Mouse (Mus musculus) forebrain, embryonic 15.5 days (tissue): ENCODE data around the gene Rbm48. TPM values are rescaled to one million over a fixed set of nuclear protein-coding genes. Genes with fewer than 3 reads are reported as not detected.
"Not testable (repeated sequence)": the region's sequence is repeated elsewhere in the genome, so short reads cannot be mapped to it uniquely, and the experiment has no call there.

Source experiments
- ATAC-seq: fragments of 200-750 bp; cut with Nextera tagmentation; replicated peaks from 2 replicates; pipeline ENCODE4 v1.8.0; 2017; ENCODE audit warnings: mild to moderate bottlenecking, moderate TSS enrichment, moderate library complexity
- H3K27ac ChIP-seq: fragments of 300-500 bp; sonication (generic); replicated peaks from 2 replicates; pipeline ENCODE4 v1.5.1; 2015; ENCODE audit warnings: mild to moderate bottlenecking, inconsistent platforms
- H3K27me3 ChIP-seq: fragments of 300-500 bp; sonication (generic); 2 replicates; pipeline ENCODE4 v1.6.1; 2015; ENCODE audit warnings: inconsistent platforms
- H3K36me3 ChIP-seq: fragments of 300-500 bp; sonication (generic); 2 replicates; pipeline ENCODE4 v1.6.1; 2015; ENCODE audit warnings: mild to moderate bottlenecking, inconsistent platforms
- H3K4me1 ChIP-seq: fragments of 300-500 bp; sonication (generic); 2 replicates; pipeline ENCODE4 v1.6.1; 2015; ENCODE audit warnings: inconsistent platforms
- H3K4me2 ChIP-seq: fragments of 300-500 bp; sonication (generic); replicated peaks from 2 replicates; pipeline ENCODE4 v1.6.1; 2015; ENCODE audit warnings: mild to moderate bottlenecking, inconsistent platforms
- H3K4me3 ChIP-seq: fragments of 300-500 bp; sonication (generic); 2 replicates; pipeline ENCODE4 v1.5.1; 2015; ENCODE audit warnings: mild to moderate bottlenecking, inconsistent platforms
- H3K9ac ChIP-seq: fragments of 300-500 bp; sonication (generic); replicated peaks from 2 replicates; pipeline ENCODE4 v1.6.1; 2015; ENCODE audit warnings: mild to moderate bottlenecking, inconsistent platforms
- H3K9me3 ChIP-seq: fragments of 300-500 bp; sonication (generic); 2 replicates; pipeline ENCODE4 v1.6.1; 2016; ENCODE audit warnings: inconsistent platforms
- WGBS: fragments of 180-500 bp; shearing (Covaris S2); methylation state at CpG from one replicate; pipeline ENCODE4 v1.1.7; 2015; ENCODE audit warnings: mixed read lengths; 5-methylcytosine and 5-hydroxymethylcytosine counted together
- polyA plus RNA-seq: library from polyadenylated mRNA; unstranded; fragments of >200 nt; fragmentation: Nextera tagmentation; extraction: Ambion mirVana; gene quantifications from 2 replicates; pipeline ENCODE4 v1.2.1, GENCODE M21; 2015

Rbm48 gene
- 15.9 and 16.9 TPM in 2 replicates for polyA plus RNA-seq

DNA sequence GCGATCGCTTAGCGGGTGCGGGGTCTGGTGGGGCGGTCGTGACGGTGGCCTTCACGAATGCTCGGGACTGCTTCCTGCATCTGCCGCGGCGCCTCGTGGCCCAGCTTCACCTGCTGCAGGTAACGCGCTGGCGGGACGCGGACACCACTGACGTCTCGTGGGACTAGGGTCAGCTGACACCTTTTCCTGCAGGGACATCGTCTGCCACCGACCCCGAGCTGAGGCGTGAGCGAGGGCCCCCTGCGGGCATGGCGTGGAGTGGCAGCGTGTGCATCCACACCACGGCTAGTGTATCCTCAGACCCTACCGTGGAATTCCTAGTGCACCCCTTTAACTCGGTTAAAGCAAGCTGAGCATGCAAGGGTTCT is at the start of gene Rbm48:
Gene Rbm48 (minus strand): TSS at position 187 of the 368 bp plus-strand sequence.
- peak within 1 kb of the TSS; percentile 71 for H3K9ac ChIP-seq
- peak within 1 kb of the TSS; percentile 92 for H3K4me3 ChIP-seq
- peaks cover 5% of the 10 kb centered on the region for H3K36me3 ChIP-seq
- H3K4me2 ChIP-seq = peak within 1 kb of the TSS; percentile 82
- no peaks in the 10 kb centered on the region for H3K9me3 ChIP-seq
- WGBS = 0% methylated on average over 31 of the region's 31 CpGs
- H3K4me1 ChIP-seq = peaks cover 22% of the 10 kb centered on the region
- no peaks in the 10 kb centered on the region for H3K27me3 ChIP-seq
- peak within 1 kb of the TSS; percentile 61 for H3K27ac ChIP-seq
- ATAC-seq = peak; percentile 86

DNA sequence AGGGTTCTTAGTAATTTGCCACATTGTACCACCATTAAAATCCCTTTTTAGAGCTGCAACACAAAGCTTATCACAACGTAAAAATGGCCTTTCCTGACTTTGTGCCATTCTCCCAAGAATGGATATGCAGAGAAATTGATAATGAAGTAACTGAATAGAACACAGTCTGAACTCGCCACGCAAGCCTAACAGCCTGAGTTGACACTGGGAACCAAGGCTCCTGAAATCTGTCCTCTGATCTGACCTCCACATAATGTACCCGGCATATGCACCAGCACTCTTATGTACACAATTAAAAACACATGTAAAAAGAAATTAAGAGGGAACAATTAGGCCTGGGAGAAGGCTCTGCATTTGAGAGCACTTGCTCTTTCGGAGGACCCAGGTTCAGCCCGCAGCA is 48.9 kb upstream of the Rbm48 start:
- Histone ChIP-seq H3K27me3 (no peaks in the 10 kb centered on the region), H3K36me3 (peaks cover 30% of the 10 kb centered on the region), H3K4me1 (peaks cover 15% of the 10 kb centered on the region), H3K4me2 (no peak overlapping the region), H3K9me3 (no peaks in the 10 kb centered on the region), H3K4me3 (no peak overlapping the region), H3K27ac (no peak overlapping the region), H3K9ac (0 out of 2 replicates have a peak overlapping the region, but pooled peaks have one; percentile 4)
- WGBS = 87% methylated on average over 6 of the region's 6 CpGs
- ATAC-seq = no peak

DNA sequence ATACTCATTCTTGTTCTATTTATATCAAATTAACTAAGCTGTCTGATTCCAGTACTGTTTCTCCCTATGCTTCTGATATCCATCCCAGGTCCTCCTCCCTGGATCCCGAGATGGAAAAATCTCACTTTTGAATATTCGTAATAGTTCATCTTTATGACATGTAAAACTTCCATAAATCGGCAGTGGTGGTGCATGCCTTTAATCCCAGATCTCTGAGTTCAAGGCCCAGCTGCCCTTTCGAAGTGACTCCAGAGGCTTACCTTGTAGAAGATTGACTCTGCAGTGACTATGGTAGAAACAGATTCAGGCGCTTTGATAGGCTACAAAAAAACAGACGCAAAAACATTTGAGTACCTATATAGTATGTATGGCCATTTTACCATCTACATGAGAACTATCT is 48.2 kb upstream of the Rbm48 start:
- WGBS = 96% methylated on average over 6 of the region's 6 CpGs
- no peak for ATAC-seq
- H3K4me2 ChIP-seq = no peak overlapping the region

DNA sequence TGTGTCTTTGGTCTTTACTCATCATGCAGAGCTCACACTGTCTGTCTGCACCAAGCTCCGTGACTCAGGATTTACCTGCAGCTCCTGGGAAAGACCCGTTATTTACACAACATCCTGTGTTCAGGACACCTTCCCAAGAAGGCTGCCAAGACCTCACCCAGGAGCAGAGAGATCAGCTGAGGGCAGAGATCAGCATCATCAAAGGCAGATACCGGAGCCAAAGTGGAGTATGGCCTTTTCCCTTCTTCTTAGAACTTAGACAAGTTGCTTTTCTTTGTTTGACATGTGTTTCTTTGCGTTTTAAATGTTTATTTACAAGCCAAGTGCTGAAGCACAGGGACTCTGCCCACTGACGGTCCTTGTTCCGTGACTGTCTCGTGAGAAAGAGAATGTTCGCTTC is 38.9 kb upstream of the Rbm48 start:
- WGBS = 89% methylated on average over 8 of the region's 8 CpGs
- ATAC-seq = no peak
- Histone ChIP-seq H3K27ac (no peak overlapping the region), H3K27me3 (no peaks in the 10 kb centered on the region), H3K4me3 (no peak overlapping the region), H3K9ac (no peak overlapping the region), H3K4me2 (no peak overlapping the region), H3K36me3 (peaks cover 30% of the 10 kb centered on the region; the same call in 1 of the 2 replicates), H3K9me3 (no peaks in the 10 kb centered on the region), H3K4me1 (no peaks in the 10 kb centered on the region)

More for the DNA sequence above, 48.2 kb upstream of the Rbm48 start:
- H3K9ac ChIP-seq = no peak overlapping the region
- H3K4me3 ChIP-seq = no peak overlapping the region
- H3K9me3 ChIP-seq = no peaks in the 10 kb centered on the region
- no peaks in the 10 kb centered on the region for H3K27me3 ChIP-seq
- no peak overlapping the region for H3K27ac ChIP-seq
- peaks cover 30% of the 10 kb centered on the region for H3K36me3 ChIP-seq
- peaks cover 15% of the 10 kb centered on the region for H3K4me1 ChIP-seq

DNA sequence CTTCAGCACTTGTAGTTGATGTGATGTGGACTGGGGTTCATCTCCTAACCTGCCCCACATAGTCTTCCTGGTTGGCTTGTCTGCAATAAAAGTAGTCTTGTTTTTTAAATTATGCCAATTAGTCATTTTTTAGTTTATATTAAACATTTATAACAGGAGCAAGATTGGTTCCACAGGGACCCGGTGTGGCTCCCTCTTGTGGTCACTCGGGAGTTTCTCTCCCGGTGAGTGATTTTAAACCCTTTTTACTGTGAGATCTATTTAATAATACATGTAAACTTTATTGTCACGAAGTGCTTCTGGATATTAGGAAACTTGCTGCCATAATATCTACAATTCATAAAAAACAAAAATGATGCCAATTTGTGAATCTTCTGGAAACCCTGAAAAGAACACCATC is 37.6 kb upstream of the Rbm48 start:
- H3K9ac ChIP-seq = no peak overlapping the region
- H3K9me3 ChIP-seq = no peaks in the 10 kb centered on the region
- H3K4me3 ChIP-seq = no peak overlapping the region
- H3K4me2 ChIP-seq = no peak overlapping the region
- no peaks in the 10 kb centered on the region for H3K27me3 ChIP-seq
- ATAC-seq = no peak
- H3K36me3 ChIP-seq = peaks cover 33% of the 10 kb centered on the region; the same call in 1 of the 2 replicates
- H3K4me1 ChIP-seq = no peaks in the 10 kb centered on the region
- 78% methylated on average over 4 of the region's 4 CpGs for WGBS
- H3K27ac ChIP-seq = no peak overlapping the region

DNA sequence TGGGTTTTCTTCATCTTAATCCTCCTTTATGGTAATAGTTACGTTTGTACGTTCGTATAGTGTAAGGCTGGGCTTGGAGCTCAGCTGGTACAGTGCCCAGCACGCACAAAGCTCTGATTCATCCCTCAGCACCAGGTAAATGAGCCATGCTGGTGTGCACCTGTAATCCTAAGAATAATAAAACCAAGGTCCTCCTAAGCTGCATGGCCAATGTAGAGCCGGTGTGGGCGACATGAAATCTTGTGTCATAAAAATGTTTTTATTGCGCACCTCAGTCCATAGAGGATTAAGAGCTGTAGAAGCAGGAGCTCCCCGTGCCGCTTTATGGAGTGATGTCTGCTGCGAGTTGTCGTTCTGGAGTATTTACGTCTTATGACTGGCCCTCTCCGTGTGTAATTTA is 36.9 kb upstream of the Rbm48 start:
- 94% methylated on average over 13 of the region's 13 CpGs for WGBS
- Histone ChIP-seq H3K4me3 (no peak overlapping the region), H3K36me3 (peaks cover 33% of the 10 kb centered on the region; the same call in 1 of the 2 replicates)

DNA sequence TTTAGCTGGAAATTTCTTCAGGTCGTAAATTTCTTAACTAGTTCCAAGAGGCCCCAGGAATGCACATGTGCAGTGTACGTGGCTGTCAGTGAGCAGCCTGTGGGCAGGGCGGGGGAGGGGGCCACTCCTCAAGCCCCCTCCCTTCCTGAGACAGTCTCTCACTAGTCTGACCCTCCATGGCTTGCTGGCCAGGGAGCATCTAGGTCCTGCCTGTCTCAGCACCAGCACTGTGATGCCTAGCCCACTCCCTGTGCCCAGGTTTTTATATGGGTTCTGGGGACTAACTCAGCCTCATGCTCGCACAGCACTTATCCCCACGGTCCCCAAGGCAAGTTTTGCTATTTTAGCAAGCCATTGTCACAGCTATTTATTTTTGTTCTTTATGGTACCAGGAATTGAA is 35.9 kb upstream of the Rbm48 start:
- Histone ChIP-seq H3K4me3 (no peak overlapping the region), H3K9me3 (no peaks in the 10 kb centered on the region), H3K9ac (no peak overlapping the region), H3K27ac (no peak overlapping the region), H3K4me1 (no peaks in the 10 kb centered on the region), H3K27me3 (no peaks in the 10 kb centered on the region), H3K36me3 (peaks cover 33% of the 10 kb centered on the region; the same call in 1 of the 2 replicates), H3K4me2 (no peak overlapping the region)
- ATAC-seq = no peak
- WGBS = 86% methylated on average over 5 of the region's 5 CpGs

More for the DNA sequence above, 36.9 kb upstream of the Rbm48 start:
- no peak overlapping the region for H3K27ac ChIP-seq
- no peaks in the 10 kb centered on the region for H3K4me1 ChIP-seq
- no peak for ATAC-seq
- no peak overlapping the region for H3K9ac ChIP-seq
- no peaks in the 10 kb centered on the region for H3K27me3 ChIP-seq
- H3K4me2 ChIP-seq = no peak overlapping the region
- no peaks in the 10 kb centered on the region for H3K9me3 ChIP-seq

DNA sequence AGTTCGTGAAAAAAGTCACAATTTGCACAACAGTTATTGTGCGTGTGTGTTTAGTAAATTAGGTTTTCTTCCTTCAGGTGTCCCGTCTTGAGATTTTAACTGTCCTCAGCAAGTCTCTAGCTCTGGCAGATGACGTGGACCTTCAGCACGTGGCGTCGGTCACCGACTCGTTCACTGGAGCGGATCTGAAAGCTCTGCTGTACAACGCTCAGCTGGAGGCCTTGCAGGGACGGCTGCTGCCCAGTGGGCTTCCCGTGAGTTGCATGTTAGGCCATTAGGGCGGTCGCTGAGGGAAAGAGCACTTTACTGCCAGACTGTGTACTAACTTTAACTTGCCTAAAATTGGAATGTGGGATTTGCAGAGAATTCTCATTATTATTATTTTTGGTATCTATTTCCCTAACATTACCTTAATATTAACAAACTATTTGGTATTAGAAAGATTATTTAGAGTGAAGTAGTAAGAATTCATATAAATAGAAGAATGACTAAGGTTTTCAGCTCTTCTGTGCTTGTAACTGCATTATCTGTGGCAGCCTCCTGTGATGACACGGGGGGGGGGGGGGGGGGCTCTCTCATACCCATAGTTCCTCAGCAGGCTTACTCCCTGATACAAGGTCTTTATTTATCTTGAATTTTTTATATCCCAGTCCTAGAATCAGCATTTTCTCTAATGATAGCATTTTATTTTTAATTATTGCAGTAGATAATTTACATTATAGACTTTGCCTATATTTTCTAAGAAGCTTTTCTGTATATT is 35.3 kb upstream of the Rbm48 start:
- 57% methylated on average over 16 of the region's 16 CpGs for WGBS
- ATAC-seq = no peak
- no peaks in the 10 kb centered on the region for H3K9me3 ChIP-seq

DNA sequence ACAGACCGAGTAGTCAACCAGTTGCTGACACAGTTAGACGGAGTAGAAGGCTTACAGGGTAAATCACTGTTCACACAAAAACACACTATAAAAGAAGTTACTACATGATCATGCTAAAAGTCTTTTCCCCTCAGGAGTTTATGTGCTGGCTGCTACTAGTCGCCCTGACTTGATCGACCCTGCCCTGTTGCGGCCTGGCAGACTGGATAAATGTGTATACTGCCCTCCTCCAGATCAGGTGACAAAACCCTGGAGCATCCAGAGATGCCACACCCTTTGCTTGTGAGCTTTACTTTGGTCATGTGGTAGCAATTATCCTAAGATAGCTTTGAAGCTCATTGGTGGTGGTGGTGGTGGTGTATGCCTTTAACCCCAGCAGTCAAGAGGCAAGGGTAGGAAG is 33.7 kb upstream of the Rbm48 start:
- Histone ChIP-seq H3K4me3 (no peak overlapping the region), H3K4me1 (no peaks in the 10 kb centered on the region), H3K4me2 (no peak overlapping the region), H3K27me3 (no peaks in the 10 kb centered on the region), H3K9me3 (no peaks in the 10 kb centered on the region), H3K9ac (no peak overlapping the region), H3K27ac (no peak overlapping the region), H3K36me3 (peaks cover 35% of the 10 kb centered on the region)
- WGBS = 94% methylated on average over 5 of the region's 5 CpGs
- no peak for ATAC-seq

More for the DNA sequence above, 35.3 kb upstream of the Rbm48 start:
- Histone ChIP-seq H3K4me1 (no peaks in the 10 kb centered on the region), H3K9ac (no peak overlapping the region), H3K4me2 (no peak overlapping the region), H3K4me3 (no peak overlapping the region), H3K27me3 (no peaks in the 10 kb centered on the region), H3K36me3 (peaks cover 28% of the 10 kb centered on the region; the same call in 1 of the 2 replicates), H3K27ac (no peak overlapping the region)

DNA sequence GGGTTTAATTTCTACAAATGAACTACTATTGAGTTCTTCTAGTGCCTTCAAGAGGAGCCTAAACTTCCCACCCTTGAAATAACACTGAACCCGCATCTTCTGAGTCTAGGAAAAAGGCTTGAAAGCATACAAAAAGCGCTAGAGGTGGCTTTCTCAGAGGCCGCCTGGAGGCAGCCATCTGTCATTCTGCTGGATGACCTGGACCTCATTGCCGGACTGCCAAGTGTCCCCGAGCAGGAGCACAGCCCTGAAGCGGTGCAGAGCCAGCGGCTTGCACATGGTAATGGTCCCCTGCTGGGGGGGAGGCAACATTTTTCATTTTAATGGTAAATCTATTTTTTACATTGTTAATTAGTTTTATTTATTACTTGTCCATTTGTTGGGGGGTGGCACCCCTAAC is 24.1 kb upstream of the Rbm48 start:
- 89% methylated on average over 7 of the region's 7 CpGs for WGBS
- no peaks in the 10 kb centered on the region for H3K9me3 ChIP-seq

DNA sequence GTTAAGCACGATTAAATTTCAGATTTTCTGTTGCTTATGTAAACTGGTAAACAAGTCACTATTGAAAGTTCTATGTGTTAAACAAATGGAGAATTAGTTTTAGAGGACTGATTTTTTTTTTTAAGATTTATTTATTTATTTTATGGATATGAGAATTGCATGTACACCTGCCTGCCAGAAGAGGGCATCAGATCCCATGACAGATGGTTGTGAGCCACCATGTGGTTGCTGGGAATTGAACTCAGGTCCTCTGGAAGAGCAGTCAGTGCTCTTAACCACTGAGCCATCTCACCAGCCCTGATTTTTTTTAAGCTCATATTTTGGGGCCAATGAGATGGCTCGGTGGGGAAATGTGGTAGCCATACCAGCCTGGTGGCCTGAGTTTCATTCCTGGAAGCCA is 15.4 kb upstream of the Rbm48 start:
- H3K36me3 ChIP-seq = peaks cover 60% of the 10 kb centered on the region
- not testable (repeated sequence) for H3K27ac ChIP-seq, H3K27me3 ChIP-seq, H3K4me2 ChIP-seq, H3K9me3 ChIP-seq, H3K9ac ChIP-seq, H3K4me1 ChIP-seq, H3K4me3 ChIP-seq, ATAC-seq
- 91% methylated on average over 2 of the region's 2 CpGs for WGBS

More for the DNA sequence above, 24.1 kb upstream of the Rbm48 start:
- H3K4me3 ChIP-seq = no peak overlapping the region
- H3K4me2 ChIP-seq = no peak overlapping the region
- no peak for ATAC-seq
- H3K9ac ChIP-seq = no peak overlapping the region
- H3K27me3 ChIP-seq = no peaks in the 10 kb centered on the region
- no peaks in the 10 kb centered on the region for H3K4me1 ChIP-seq
- peaks cover 52% of the 10 kb centered on the region for H3K36me3 ChIP-seq
- H3K27ac ChIP-seq = no peak overlapping the region

DNA sequence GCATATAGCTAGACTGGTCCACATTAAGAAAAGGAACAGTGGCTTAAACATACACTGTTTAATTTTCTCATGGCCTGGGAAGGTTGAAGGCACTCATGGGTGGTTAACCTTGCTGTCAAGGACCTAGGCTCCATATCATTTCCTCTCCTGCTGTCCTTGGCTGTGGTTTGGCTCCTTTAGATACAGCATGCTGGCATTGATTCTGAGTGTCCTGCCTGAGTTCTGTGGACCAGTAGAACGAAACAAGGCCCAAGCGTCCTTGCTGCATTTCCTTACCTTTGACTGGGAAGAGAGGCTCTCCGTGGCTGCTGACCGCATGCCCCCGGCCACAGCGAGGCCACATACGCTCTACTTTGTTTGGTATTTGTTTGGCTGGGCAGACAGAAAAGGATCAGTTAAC is 12.9 kb upstream of the Rbm48 start:
- H3K4me1 ChIP-seq = no peaks in the 10 kb centered on the region

DNA sequence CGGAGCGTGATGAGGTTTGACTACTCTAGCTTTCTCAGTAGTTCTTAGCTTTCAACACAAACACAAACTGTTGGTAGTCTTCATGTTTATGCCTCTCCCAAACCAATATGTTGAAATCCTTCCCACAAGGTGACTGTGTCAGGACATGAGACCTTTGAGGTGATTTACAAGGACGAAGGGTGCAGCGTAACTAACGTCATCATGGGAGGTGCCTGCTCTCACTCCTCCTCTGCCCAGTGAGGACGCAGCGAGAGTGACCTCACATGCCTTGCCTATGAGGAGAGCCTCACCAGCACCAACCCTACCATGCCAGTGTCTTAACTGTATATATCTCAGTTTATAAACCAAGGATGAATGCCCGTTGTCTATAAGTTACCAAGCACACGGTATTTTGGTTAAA is 10.7 kb upstream of the Rbm48 start:
- ATAC-seq = no peak
- Histone ChIP-seq H3K9ac (no peak overlapping the region), H3K36me3 (peaks cover 53% of the 10 kb centered on the region), H3K4me3 (no peak overlapping the region), H3K27ac (no peak overlapping the region), H3K27me3 (no peaks in the 10 kb centered on the region), H3K9me3 (no peaks in the 10 kb centered on the region), H3K4me2 (no peak overlapping the region), H3K4me1 (no peaks in the 10 kb centered on the region)
- WGBS = 95% methylated on average over 9 of the region's 9 CpGs

More for the DNA sequence above, 12.9 kb upstream of the Rbm48 start:
- Histone ChIP-seq H3K4me2 (no peak overlapping the region), H3K36me3 (peaks cover 58% of the 10 kb centered on the region), H3K9me3 (no peaks in the 10 kb centered on the region), H3K27me3 (no peaks in the 10 kb centered on the region), H3K9ac (no peak overlapping the region), H3K4me3 (no peak overlapping the region), H3K27ac (no peak overlapping the region)
- WGBS = 96% methylated on average over 7 of the region's 7 CpGs
- no peak for ATAC-seq
